Mouse (Mus musculus) erythroblast, adult 5-6 weeks (primary cell): ENCODE data around the gene Mapt. TPM values are rescaled to one million over a fixed set of nuclear protein-coding genes. Genes with fewer than 3 reads are reported as not detected.
"Not testable (repeated sequence)": the region's sequence is repeated elsewhere in the genome, so short reads cannot be mapped to it uniquely, and the experiment has no call there.

Source experiments
- ATAC-seq: replicated peaks from 2 replicates; pipeline ENCODE4 v1.8.0; 2016; ENCODE audit warnings: moderate number of reproducible peaks, mild to moderate bottlenecking, moderate TSS enrichment, inconsistent platforms; ENCODE audit not compliant: poor library complexity, low FRiP score, severe bottlenecking
- total RNA-seq, 2 experiments: library from RNA; stranded (forward) in 1 of 2; stranded (reverse) in 1 of 2; fragments of 150-400 nt in 1 of 2; fragments of 200-764, 138-1000 nt in 1 of 2; gene quantifications; 2 replicates each; pipeline versions ENCODE4 v1.2.3 to v1.2.4; 2015 to 2017; ENCODE audit warnings: low replicate concordance in 2 of 2

Mapt gene
- total RNA-seq (2015; ENCODE audit: low replicate concordance) = not detected in 2 replicates
- not detected in 2 replicates for total RNA-seq (2017; ENCODE audit: low replicate concordance)

GRCm38 (mm10) chr11:104231041-104231911 lies at the start of gene Mapt:
TSS of gene Mapt (plus strand) at chr11:104231390.
- ATAC-seq = 0 out of 2 replicates have a peak, but pooled peaks have one; percentile 41

DNA sequence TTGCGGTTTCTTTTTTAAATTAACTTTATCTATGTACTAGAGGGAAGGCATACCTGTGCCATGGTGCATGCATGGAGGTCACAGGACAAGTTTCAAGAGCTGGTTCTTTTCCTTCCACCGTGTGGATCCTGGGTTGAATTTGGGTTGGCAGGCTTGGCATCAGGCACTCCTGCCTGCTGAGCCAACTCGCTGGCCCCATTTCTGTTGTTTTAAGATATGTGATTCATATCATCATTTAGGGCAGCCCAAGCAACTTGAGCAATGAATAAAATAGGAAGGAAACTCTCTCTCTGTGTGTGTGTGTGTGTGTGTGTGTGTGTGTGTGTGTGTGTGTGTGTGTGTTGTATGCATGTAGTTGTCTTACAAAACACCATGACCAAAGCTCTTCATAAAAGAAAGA lies 49.0 kb upstream of the Mapt start:
- ATAC-seq = no peak

- ATAC-seq = no peak
Measured at GRCm38 (mm10) chr11:104186135-104186836, 44.9 kb upstream of the Mapt start, which contains the start of gene Sppl2c. TSS of gene Sppl2c (plus strand) at chr11:104186327.

DNA sequence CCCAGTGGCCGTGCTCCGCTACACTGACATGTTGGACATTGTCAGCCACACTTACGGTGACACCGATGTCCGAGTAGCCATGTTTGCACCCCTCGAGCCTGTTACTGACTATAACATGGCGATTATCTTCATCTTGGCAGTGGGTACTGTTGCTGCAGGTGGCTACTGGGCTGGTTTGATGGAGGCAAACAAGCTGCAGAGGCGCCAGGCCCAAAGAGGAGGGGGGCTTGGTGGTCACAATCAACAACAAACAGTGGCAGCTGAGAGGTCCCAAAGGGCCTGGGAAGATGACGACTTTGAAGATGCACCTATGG lies 44.4 kb upstream of the Mapt start:
- no peak for ATAC-seq

- ATAC-seq = no peak
Measured at GRCm38 (mm10) chr11:104187766-104188165, 43.4 kb upstream of the Mapt start.

GRCm38 (mm10) chr11:104190008-104190407 lies 41.2 kb upstream of the Mapt start:
- no peak for ATAC-seq

- no peak for ATAC-seq
Measured at GRCm38 (mm10) chr11:104195382-104195781, 35.8 kb upstream of the Mapt start.

- ATAC-seq = peak; percentile 75
Measured at GRCm38 (mm10) chr11:104195791-104196190, 35.4 kb upstream of the Mapt start.

GRCm38 (mm10) chr11:104197861-104198260 lies 33.3 kb upstream of the Mapt start:
- ATAC-seq = no peak

DNA sequence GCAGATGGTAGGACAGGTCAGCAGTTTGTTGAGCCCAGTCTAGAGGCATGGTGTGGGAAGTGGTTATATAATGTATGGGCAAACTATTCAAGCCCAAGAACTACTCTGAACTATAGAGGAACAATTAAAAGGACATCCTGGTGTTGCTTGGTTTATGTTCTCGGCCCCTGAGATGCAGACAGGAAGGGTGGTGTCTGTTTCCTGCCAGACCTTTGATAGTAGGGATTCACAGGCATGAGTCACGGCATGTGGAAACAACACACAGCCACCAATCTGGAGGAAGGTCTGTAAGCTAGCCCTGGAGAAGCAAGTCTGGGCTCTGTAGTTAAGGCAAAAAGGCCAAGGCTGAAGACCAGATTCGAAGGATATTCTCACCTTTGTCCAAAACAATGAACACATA lies 27.9 kb upstream of the Mapt start:
- ATAC-seq = no peak

DNA sequence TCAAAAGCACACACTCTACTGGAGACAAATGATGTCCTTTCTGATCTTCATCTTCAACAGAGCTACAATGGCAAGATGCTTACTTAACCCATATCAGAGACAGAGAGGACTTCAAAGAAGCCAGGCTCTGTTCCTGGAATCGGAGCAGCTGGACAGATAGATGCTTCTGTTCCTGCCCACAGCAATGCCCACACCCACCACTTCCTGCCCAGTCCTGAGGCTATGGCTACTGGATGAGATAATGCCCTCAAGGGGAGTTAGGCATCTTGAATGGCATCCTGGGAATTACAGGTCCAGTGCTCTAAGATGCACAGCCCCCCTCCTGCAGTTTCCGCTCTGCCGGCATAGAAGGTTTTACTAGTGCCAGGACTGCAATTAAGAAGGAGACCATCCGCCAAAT lies 24.6 kb upstream of the Mapt start:
- no peak for ATAC-seq

GRCm38 (mm10) chr11:104209041-104209440 lies 22.1 kb upstream of the Mapt start:
- no peak for ATAC-seq

GRCm38 (mm10) chr11:104211251-104211650 lies 19.9 kb upstream of the Mapt start:
- ATAC-seq = no peak

- not testable (repeated sequence) for ATAC-seq
Measured at GRCm38 (mm10) chr11:104214128-104214527, 17.1 kb upstream of the Mapt start.

DNA sequence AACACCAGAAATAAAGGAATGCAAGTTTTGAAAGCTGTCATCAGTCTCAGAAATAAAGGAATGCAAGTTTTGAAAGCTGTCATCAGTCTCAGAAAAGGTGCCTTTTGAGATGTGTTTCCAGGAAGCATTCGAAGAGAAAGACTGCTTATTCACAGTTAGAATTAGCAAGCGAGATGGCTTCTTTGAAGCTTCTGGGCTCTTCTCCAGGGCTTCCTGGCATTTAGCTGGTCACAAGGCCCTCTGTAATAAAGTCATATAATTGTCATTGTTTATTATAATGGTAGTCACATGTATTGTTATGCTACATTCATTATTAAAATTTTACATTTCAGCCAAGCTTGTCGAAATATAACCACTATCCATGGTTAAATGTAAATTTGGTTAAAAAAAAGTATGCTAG lies 13.1 kb upstream of the Mapt start:
- ATAC-seq = no peak

- ATAC-seq = no peak
Measured at GRCm38 (mm10) chr11:104220291-104220690, 10.9 kb upstream of the Mapt start.

GRCm38 (mm10) chr11:104221751-104222150 lies 9.4 kb upstream of the Mapt start:
- ATAC-seq = no peak

- no peak for ATAC-seq
Measured at GRCm38 (mm10) chr11:104223301-104223700, 7.9 kb upstream of the Mapt start.

- ATAC-seq = no peak
Measured at GRCm38 (mm10) chr11:104229391-104229790, 1.8 kb upstream of the Mapt start.

GRCm38 (mm10) chr11:104230066-104230778 lies 968 bp upstream of the Mapt start:
- ATAC-seq = no peak
